Mouse (Mus musculus): ENCODE data around the gene Zglp1. TPM values are rescaled to one million over a fixed set of nuclear protein-coding genes. Genes with fewer than 3 reads are reported as not detected.

The Zglp1 gene
- total RNA-seq, 1 experiment = 1.3 TPM

- Histone ChIP-seq H3K4me3 (ENCODE audit: insufficient read depth in 1 of 2, low read depth in 1 of 2, low read length in 2 of 2, poor library complexity in 1 of 2, severe bottlenecking in 1 of 2) (peak overlapping the region in 1 of 2 experiments; percentile 52; a peak in 1 of 4 replicates), H3K9ac (ENCODE audit: insufficient read depth, low read depth, low read length, poor library complexity, severe bottlenecking) (no peak overlapping the region), H3K4me1 (ENCODE audit: control insufficient read depth in 2 of 2, insufficient read depth in 2 of 2, low read length in 2 of 2, poor library complexity in 1 of 2) (peaks cover 3 to 19% of the 10 kb centered on the region in 2 experiments; a peak in 3 of 4 replicates), H3K9me3 (ENCODE audit: control insufficient read depth, insufficient read depth, low read depth, low read length) (no peaks in the 10 kb centered on the region), H3K36me3 (ENCODE audit: control insufficient read depth, insufficient read depth, low read length, poor library complexity, severe bottlenecking) (no peaks in the 10 kb centered on the region; the same call in 1 of the 2 replicates), H3K27ac (ENCODE audit: insufficient read depth, low read depth, low read length, poor library complexity, severe bottlenecking) (no peak overlapping the region)
- no peak for DNase-seq (ENCODE audit: low read depth, low spot score)
- in situ Hi-C loops (cut with MboI; ENCODE audit: low sequenced_read_pairs in 2 of 2, unreplicated experiment in 2 of 2) = no loop called here
- TF ChIP-seq ZNF384 (IDR thresholded peaks at IDR 0.05; ENCODE audit: low read depth, low read length) (no peak), HCFC1 (IDR thresholded peaks at IDR 0.05; ENCODE audit: borderline replicate concordance, insufficient read depth, low read length) (no peak), MAFK (IDR thresholded peaks at IDR 0.05; ENCODE audit: insufficient read depth, low read depth, low read length) (no peak), CHD2 (IDR thresholded peaks at IDR 0.05; ENCODE audit: low read depth, low read length) (no peak), ZC3H11A (IDR thresholded peaks at IDR 0.05; ENCODE audit: borderline replicate concordance, low read depth, low read length) (no peak)
Measured at GRCm38 (mm10) chr9:21107607-21108237, 40.8 kb upstream of the Zglp1 start.

GRCm38 (mm10) chr9:21105760-21106564 lies 39.1 kb upstream of the Zglp1 start:
- no peak for TF ChIP-seq ZC3H11A (IDR thresholded peaks at IDR 0.05; ENCODE audit: borderline replicate concordance, low read depth, low read length)
- no peak for TF ChIP-seq HCFC1 (IDR thresholded peaks at IDR 0.05; ENCODE audit: borderline replicate concordance, insufficient read depth, low read length)
- TF ChIP-seq MAFK (IDR thresholded peaks at IDR 0.05; ENCODE audit: insufficient read depth, low read depth, low read length) = no peak
- no peak for TF ChIP-seq ZNF384 (IDR thresholded peaks at IDR 0.05; ENCODE audit: low read depth, low read length)
- TF ChIP-seq CHD2 (IDR thresholded peaks at IDR 0.05; ENCODE audit: low read depth, low read length) = no peak
- DNase-seq (ENCODE audit: low read depth, low spot score) = no peak
- no peak overlapping the region for H3K9ac ChIP-seq (ENCODE audit: insufficient read depth, low read depth, low read length, poor library complexity, severe bottlenecking)
- H3K9me3 ChIP-seq (ENCODE audit: control insufficient read depth, insufficient read depth, low read depth, low read length) = no peaks in the 10 kb centered on the region
- no peak overlapping the region; the same call in 1 of the 2 replicates for H3K27ac ChIP-seq (ENCODE audit: insufficient read depth, low read depth, low read length, poor library complexity, severe bottlenecking)
- H3K4me1 ChIP-seq (ENCODE audit: control insufficient read depth in 2 of 2, insufficient read depth in 2 of 2, low read length in 2 of 2, poor library complexity in 1 of 2) = peaks cover 3 to 14% of the 10 kb centered on the region in 2 experiments; a peak in 3 of 4 replicates
- no peak overlapping the region for H3K4me3 ChIP-seq (ENCODE audit: insufficient read depth in 1 of 2, low read depth in 1 of 2, low read length in 2 of 2, poor library complexity in 1 of 2, severe bottlenecking in 1 of 2)
- in situ Hi-C loops (cut with MboI; ENCODE audit: low sequenced_read_pairs in 2 of 2, unreplicated experiment in 2 of 2) = no loop called here
- no peaks in the 10 kb centered on the region; the same call in 1 of the 2 replicates for H3K36me3 ChIP-seq (ENCODE audit: control insufficient read depth, insufficient read depth, low read length, poor library complexity, severe bottlenecking)

- in situ Hi-C loops (cut with MboI; ENCODE audit: low sequenced_read_pairs in 2 of 2, unreplicated experiment in 2 of 2) = no loop called here
- H3K9ac ChIP-seq (ENCODE audit: insufficient read depth, low read depth, low read length, poor library complexity, severe bottlenecking) = no peak overlapping the region
- no peak overlapping the region for H3K4me3 ChIP-seq (ENCODE audit: insufficient read depth in 1 of 2, low read depth in 1 of 2, low read length in 2 of 2, poor library complexity in 1 of 2, severe bottlenecking in 1 of 2)
- no peak overlapping the region for H3K27ac ChIP-seq (ENCODE audit: insufficient read depth, low read depth, low read length, poor library complexity, severe bottlenecking)
- H3K9me3 ChIP-seq (ENCODE audit: control insufficient read depth, insufficient read depth, low read depth, low read length) = no peaks in the 10 kb centered on the region
- TF ChIP-seq MAFK (IDR thresholded peaks at IDR 0.05; ENCODE audit: insufficient read depth, low read depth, low read length) (no peak), HCFC1 (IDR thresholded peaks at IDR 0.05; ENCODE audit: borderline replicate concordance, insufficient read depth, low read length) (no peak), ZNF384 (IDR thresholded peaks at IDR 0.05; ENCODE audit: low read depth, low read length) (no peak), CHD2 (IDR thresholded peaks at IDR 0.05; ENCODE audit: low read depth, low read length) (no peak), ZC3H11A (IDR thresholded peaks at IDR 0.05; ENCODE audit: borderline replicate concordance, low read depth, low read length) (no peak)
- no peaks in the 10 kb centered on the region; the same call in 1 of the 2 replicates for H3K36me3 ChIP-seq (ENCODE audit: control insufficient read depth, insufficient read depth, low read length, poor library complexity, severe bottlenecking)
- no peak for DNase-seq (ENCODE audit: low read depth, low spot score)
- peaks cover 3 to 20% of the 10 kb centered on the region in 2 experiments; a peak in 3 of 4 replicates for H3K4me1 ChIP-seq (ENCODE audit: control insufficient read depth in 2 of 2, insufficient read depth in 2 of 2, low read length in 2 of 2, poor library complexity in 1 of 2)
Measured at GRCm38 (mm10) chr9:21104814-21105213, 37.9 kb upstream of the Zglp1 start.

GRCm38 (mm10) chr9:21102076-21102475 lies 35.2 kb upstream of the Zglp1 start:
- no peak for DNase-seq (ENCODE audit: low read depth, low spot score)
- TF ChIP-seq MAFK (IDR thresholded peaks at IDR 0.05; ENCODE audit: insufficient read depth, low read depth, low read length) (no peak), HCFC1 (IDR thresholded peaks at IDR 0.05; ENCODE audit: borderline replicate concordance, insufficient read depth, low read length) (no peak), ZC3H11A (IDR thresholded peaks at IDR 0.05; ENCODE audit: borderline replicate concordance, low read depth, low read length) (no peak), CHD2 (IDR thresholded peaks at IDR 0.05; ENCODE audit: low read depth, low read length) (no peak), ZNF384 (IDR thresholded peaks at IDR 0.05; ENCODE audit: low read depth, low read length) (no peak)
- H3K27ac ChIP-seq (ENCODE audit: insufficient read depth, low read depth, low read length, poor library complexity, severe bottlenecking) = no peak overlapping the region
- no peaks in the 10 kb centered on the region for H3K36me3 ChIP-seq (ENCODE audit: control insufficient read depth, insufficient read depth, low read length, poor library complexity, severe bottlenecking)
- H3K4me3 ChIP-seq (ENCODE audit: insufficient read depth in 1 of 2, low read depth in 1 of 2, low read length in 2 of 2, poor library complexity in 1 of 2, severe bottlenecking in 1 of 2) = no peak overlapping the region
- in situ Hi-C loops (cut with MboI; ENCODE audit: low sequenced_read_pairs in 2 of 2, unreplicated experiment in 2 of 2) = no loop called here
- no peaks in the 10 kb centered on the region for H3K9me3 ChIP-seq (ENCODE audit: control insufficient read depth, insufficient read depth, low read depth, low read length)
- H3K9ac ChIP-seq (ENCODE audit: insufficient read depth, low read depth, low read length, poor library complexity, severe bottlenecking) = no peak overlapping the region
- H3K4me1 ChIP-seq (ENCODE audit: control insufficient read depth in 2 of 2, insufficient read depth in 2 of 2, low read length in 2 of 2, poor library complexity in 1 of 2) = peaks cover 0 to 13% of the 10 kb centered on the region in 2 experiments; a peak in 1 of 4 replicates
